Mouse (Mus musculus): ENCODE data around the gene Mus81. TPM values are rescaled to one million over a fixed set of nuclear protein-coding genes. Genes with fewer than 3 reads are reported as not detected.

The Mus81 gene
- total RNA-seq, 2 experiments from 2014 or later: 32.2 to 33.3 TPM

DNA sequence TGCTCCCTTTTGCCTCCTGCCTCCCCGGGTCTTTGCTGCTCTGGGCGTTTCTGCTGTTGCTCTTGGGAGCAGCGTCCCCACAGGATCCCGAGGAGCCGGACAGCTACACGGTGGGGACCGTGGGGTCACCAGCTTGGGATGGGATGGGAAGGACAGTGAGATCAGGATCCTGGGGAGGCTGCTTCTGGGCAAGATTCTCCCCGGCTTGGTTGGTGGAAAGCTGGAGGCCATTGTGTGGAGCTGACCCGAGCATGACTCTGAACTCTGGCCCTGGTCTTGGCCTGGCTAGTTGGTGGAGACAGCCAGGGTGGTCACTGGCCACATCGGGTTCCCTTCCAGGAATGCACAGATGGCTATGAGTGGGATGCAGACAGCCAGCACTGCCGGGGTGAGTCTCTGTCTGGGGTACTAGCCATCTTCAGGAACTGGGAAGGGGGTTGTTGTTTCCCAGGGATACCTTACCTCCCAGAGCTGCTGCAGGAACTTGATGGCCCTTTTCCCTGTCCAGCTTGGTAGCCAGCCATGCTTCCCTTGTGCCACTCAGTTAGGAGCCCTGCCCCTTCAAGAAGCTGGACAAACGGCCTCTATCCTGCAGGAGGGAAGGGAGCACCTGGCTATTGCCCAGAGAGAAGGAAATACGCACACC lies 13.0 kb downstream of the Mus81 start:
- DNase-seq (ENCODE audit: extremely low spot score in 1 of 2, low spot score in 2 of 2): no peak
- intact Hi-C loops (cut with DNase I): no loop called here

DNA sequence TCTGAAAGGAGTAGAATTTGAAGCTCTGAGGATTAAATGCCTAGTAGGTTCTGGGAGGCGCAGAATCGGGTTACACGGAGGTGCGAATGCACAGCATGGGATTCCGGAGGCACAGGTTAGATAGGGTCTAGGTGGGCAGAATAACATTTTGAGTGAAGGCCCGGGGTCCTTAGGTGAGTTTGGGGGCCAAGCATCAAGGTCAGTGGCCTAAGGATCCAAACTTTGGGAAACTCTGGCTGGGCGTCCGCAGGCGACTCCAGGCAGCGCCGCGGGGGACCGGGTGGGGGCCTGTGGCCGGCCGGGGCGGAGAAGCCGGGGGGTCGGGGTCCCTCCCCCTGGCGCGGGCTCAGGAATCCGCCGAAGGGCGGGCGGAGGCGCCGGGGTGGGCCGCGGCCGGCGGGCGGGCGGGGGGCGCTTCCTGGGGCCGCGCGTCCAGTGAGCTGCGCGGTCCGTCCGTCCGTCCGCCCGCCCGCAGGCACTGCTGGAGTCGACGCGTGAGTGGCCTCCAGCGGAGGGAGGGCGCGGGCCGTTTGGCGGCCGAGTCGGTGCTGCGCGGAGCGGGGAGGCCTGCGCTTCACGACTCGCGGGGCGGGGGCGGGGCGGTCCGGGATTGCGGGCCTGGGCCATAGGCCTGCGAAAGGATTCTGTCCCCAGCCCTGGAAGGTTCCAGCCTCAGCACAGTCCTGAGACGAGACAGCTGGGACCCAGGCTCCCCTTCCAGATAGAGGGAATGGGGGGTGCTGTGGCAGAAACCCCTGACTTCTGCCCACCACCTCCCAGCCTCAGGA lies 13.7 kb downstream of the Mus81 start:
- intact Hi-C loops (cut with DNase I): no loop called here

DNA sequence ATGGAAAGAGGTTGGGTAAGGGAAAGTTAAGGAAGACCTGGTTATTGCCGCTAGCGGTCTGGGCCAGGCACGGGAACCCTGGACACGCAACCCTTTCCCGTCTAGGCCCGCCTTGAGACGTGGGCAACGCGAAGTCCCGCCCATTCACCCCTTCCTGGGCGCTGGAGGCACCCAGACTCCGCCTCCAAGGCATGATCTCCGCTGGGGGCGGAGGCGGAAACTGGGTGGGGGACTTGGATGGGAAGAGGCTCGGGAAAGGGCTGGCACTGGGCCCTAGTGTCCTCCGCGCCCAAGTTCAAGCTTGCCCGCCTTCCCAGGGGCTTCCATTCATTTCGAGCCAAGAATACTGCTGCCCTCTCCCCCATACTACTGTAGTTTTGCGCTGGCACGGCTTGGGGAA lies 14.5 kb downstream of the Mus81 start, which contains the start of gene Efemp2:
Gene Efemp2 (plus strand): TSS at position 235 of the 400 bp plus-strand sequence.
- intact Hi-C loops (cut with DNase I): no loop called here
- DNase-seq (ENCODE audit: extremely low spot score in 1 of 2, low spot score in 2 of 2): peak in 1 of 2 experiments; percentile 90

More for the DNA sequence above, 13.7 kb downstream of the Mus81 start:
- peak in 1 of 2 experiments; percentile 77 for DNase-seq (ENCODE audit: extremely low spot score in 1 of 2, low spot score in 2 of 2)

DNA sequence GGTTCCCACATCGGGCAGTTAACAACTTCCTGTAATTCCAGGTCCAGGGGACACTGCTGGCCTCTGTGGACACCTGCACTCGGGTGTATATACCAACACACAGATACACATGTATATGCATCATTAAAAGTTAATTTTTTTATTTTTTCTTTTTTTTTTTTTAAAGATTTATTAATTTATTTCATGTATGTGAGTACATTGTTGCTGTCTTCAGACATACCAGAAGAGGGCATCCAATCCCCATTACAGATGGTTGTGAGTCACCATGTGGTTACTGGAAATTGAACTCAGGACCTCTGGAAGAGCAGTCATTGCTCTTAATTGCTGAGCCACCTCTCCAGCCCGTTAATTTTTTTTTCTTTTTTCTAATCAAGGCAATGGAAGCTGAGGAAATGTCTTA lies 15.3 kb downstream of the Mus81 start:
- intact Hi-C loops (cut with DNase I): no loop called here
- DNase-seq (ENCODE audit: extremely low spot score in 1 of 2, low spot score in 2 of 2): no peak

DNA sequence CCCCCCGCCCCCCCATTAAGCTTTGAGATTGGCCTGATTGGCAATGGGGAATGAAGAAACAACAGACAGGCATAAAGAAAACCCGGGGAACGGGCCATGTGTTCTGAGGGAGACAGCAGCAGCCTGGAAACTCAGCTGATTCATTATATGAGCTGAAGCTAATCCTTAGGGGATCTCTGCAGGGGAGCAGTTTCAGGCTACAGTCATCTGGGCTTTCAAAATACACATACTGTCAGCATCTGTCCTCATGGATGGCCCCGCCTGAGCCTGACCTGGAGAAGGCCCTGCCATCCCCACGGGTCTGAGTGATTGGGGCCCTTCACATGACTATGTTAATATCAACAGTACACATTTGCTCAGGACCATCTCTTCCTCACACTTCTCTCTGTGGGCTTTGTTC lies 16.4 kb downstream of the Mus81 start:
- intact Hi-C loops (cut with DNase I): no loop called here
- DNase-seq (ENCODE audit: extremely low spot score in 1 of 2, low spot score in 2 of 2): no peak

DNA sequence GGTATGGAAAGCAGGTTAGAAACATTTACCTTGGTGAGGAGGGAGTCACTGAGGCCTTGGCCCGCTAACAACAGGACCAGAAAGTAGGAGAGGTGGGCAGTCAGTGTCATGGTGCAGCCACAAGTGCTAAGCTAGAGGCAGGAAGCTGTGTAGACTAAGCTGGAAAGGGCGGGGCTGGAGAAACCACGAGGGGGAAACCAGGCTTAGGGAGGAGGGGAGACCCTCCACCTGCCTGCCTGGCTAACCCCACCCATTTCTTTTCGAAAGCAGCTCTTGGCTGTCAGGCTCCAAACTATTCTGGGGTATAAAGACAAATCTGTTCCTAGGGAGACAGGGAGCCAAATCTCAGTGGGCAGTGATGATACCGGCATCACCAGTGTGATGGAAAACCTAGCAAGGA lies 19.8 kb downstream of the Mus81 start, which contains the start of gene Ctsw:
Gene Ctsw (minus strand): TSS at position 134 of the 400 bp plus-strand sequence.
- DNase-seq (ENCODE audit: extremely low spot score in 1 of 2, low spot score in 2 of 2): peak in 1 of 2 experiments; percentile 55
- intact Hi-C loops (cut with DNase I): no loop called here

DNA sequence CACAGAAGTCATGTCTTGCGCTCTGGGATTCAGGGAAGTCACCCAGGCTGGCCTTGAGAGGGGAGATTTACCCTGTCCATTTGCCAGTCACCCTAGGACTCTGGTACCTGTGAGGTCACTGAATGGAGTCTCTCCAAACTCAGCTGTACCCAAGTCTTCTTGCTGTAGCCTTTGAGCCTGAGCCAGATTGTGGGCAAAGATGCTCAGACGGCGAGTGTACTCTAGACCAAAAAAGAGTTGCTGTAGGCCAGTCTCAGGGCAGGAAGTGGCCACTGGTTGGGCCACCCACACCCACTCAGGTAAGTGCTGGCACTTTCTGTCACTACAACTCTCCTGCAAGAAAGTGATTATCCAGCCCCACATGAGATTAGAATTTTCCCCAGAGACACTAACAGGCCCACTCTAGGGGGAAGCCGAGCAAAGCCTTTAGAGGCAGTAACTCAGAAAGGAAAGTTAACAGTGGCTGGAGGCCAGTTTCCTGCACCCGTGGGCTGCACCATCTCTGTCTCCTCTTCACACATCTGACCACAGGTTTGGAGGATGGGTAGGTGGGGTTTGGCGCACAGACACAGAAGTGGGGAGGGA lies 21.2 kb downstream of the Mus81 start:
- no peak for DNase-seq (ENCODE audit: extremely low spot score in 1 of 2, low spot score in 2 of 2)
- intact Hi-C loops (cut with DNase I): no loop called here

DNA sequence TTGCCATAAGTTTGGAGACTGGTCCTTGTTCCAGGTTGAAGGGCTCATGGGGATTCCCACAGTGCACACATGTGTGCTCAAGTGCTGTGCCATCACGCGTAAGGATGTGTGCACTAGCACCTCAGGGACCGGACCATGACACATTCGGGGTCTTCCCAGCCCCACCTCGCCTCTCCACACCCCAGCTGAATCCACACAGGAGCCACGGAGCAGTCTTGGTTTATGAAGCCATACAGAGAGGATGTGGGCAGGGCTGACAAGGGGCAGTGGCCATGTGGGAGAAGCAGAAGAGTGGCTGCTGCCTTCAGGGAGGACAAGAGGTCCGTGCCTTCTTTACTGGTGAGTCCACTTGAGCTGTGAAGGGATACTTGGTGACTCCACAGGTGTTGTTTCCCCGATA lies 23.2 kb downstream of the Mus81 start:
- no peak for DNase-seq (ENCODE audit: extremely low spot score in 1 of 2, low spot score in 2 of 2)
- intact Hi-C loops (cut with DNase I): no loop called here

DNA sequence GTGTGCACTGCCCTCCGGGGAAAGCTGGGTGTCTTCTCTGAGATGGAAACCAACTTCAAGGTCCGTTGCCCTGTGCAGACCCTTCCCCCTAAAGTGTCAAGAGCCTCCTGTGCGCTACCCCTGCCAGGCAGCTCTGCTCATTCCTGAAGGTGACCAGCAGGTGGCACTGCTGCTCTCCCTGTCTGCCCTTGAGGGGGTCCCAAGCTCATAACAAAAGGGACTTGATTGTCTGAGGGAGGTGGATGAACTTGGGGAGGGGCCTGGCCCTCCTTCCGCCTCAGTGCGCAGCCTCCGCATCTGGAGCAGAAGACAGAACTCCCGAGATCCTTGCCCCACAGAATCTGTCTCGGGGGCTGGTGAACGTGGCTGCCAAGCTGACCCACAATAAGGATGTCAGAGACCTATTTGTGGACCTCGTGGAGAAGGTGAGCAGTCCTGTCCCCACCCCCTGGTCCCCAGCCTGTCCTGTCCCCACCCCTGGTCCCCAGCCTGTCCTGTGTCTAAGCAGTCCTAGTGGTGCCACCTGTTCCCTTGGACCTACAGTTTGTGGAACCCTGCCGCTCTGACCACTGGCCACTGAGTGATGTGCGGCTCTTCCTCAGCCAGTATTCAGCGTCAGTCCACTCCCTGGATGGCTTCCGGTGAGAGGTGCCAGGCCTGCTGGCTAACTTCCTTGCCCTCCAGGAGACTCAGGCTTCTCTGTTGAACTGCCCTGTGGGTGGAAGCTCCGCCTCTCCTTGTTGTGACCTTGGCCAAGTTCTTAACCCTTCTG lies 24.2 kb downstream of the Mus81 start:
- intact Hi-C loops (cut with DNase I): no loop called here
- peak in 1 of 2 experiments; percentile 79 for DNase-seq (ENCODE audit: extremely low spot score in 1 of 2, low spot score in 2 of 2)

DNA sequence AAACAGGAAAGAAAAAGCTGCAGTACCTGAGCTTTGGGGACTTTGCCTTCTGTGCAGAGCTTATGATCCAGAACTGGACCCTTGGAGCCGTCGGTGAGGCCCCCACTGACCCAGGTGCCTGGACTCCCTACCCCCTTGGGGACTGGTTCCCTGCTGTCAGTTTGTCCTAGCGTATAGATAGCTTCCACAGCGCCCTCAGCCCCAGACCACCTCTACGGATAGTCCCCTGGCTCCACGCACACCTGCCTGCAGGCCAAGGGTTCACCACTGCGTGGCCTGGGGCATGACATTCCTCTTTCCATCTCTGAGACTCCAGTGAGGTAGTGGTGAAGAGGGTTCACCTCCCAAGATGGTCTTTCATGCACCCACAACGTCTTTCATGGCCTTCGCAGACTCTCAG lies 25.0 kb downstream of the Mus81 start:
- intact Hi-C loops (cut with DNase I): no loop called here
- DNase-seq (ENCODE audit: extremely low spot score in 1 of 2, low spot score in 2 of 2): peak in 1 of 2 experiments; percentile 21

DNA sequence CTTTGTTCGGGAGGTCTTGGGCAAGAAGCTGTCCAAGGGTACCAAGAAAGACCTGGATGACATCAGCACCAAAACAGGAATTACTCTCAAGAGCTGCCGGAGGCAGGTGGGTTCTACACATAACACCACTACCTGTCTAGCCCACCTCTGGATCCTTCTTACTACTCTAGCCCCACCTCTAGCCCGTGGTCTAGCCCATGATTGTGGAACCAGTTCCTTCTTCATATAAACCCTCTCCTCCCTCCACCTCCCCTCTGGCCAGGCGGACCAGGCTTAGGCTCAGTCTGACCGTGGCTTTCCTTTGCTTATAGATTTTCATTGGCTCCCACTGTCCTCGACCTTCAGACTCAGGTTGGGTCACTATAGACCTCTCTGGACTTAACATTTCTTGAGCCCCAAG lies 26.8 kb downstream of the Mus81 start:
- intact Hi-C loops (cut with DNase I): no loop called here

DNA sequence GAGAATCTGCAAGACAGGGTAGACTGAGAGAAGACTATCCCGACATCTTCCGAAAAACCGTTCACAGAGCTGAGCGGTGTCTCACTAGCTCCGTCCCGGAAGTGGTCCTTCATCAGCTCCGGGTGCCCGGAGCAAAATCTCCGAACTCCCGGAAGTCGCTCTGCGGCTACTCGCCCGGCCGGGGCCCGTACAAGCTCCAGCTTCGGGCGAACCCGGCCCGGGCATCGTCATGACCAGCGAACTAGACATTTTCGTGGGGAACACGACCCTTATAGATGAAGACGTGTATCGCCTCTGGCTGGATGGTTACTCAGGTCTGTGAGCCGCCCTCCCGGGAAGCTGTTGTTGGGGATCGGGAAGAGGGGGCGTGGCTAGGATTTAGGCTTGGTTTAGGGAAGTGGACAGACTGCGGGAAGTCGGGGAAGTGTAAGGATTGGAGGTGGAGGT lies 27.7 kb downstream of the Mus81 start, which contains the start of gene Fibp:
Gene Fibp (plus strand): TSS at position 151 of the 447 bp plus-strand sequence.
- peak; percentile 88 to 92 for DNase-seq (ENCODE audit: extremely low spot score in 1 of 2, low spot score in 2 of 2)
- intact Hi-C loops (cut with DNase I): no loop called here

More for the DNA sequence above, 26.8 kb downstream of the Mus81 start:
- no peak for DNase-seq (ENCODE audit: extremely low spot score in 1 of 2, low spot score in 2 of 2)

DNA sequence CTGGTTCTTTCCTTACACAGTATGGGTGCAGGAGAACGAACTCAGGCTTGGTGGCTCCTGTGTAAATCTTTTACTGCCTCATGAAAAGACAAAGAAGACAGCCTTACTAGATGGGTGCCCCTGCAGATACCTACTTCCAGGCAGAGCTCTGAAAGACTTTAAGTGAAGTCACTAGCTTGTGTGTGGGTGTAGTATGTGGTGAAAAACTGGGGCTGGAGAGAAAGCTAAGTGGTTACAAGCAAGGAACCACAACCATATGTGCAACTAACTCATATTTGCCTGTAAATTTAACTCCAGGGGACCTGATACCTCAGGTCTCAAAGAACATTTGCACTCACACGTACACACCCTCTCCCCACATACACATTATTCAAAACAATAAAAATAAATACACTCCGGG lies 28.3 kb downstream of the Mus81 start:
- DNase-seq (ENCODE audit: extremely low spot score in 1 of 2, low spot score in 2 of 2): no peak

DNA sequence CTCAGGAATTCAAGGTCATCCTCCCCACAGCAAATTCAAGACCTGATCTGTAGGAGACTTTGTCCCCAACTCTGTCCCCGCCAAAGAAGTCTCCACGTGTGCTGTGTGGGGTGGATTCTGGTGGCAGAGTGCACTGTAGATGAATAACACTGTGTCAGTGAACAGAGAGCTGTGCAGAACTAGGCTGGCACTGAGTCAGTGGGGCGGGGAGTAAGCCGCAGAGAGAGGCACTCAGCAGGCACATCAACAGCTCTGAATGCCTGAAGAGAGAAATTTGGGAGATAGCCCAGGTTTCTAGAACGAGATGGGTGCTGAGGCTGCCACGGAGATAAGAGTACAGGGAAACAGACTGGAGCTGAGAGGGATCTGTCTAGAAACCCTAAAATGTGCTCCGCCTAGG lies 29.2 kb downstream of the Mus81 start:
- intact Hi-C loops (cut with DNase I): no loop called here
- DNase-seq (ENCODE audit: extremely low spot score in 1 of 2, low spot score in 2 of 2): peak in 1 of 2 experiments; percentile 56

More for the DNA sequence above, 28.3 kb downstream of the Mus81 start:
- intact Hi-C loops (cut with DNase I): no loop called here

DNA sequence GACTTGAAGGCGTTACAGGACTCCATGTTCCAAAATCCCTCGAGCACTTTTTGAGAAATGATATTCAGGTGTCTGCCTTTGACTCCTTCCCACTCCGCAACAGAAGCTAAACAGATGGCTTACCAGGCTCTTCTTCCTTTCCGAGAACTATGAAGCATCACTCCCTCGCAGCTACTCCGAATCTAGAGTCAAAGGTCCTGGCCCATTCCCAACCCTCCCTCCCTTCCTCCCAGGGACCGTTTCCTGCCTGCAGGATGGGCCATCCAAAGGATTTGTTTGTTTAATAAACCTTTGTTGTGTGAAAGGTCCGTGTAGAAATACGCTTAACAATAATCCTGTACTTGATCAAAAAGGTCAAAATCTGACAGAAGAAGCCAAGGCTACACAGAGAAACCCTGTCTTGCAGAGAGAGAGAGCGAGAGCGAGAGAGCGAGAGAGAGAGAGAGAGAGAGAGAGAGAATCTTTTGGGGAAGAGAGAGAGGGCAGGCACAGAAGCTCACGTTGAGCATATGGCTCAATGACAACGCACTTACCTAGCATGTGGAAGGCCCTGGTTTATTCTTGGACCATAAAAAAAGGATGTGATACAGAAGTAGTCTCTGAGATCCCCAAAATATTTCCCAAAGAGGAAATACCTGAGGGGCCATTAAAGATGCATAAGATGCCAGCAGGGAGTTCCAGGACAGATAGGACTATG lies 30.3 kb downstream of the Mus81 start, which contains the start of gene Ccdc85b:
Gene Ccdc85b (minus strand): TSS at position 149 of the 697 bp plus-strand sequence.
- DNase-seq (ENCODE audit: extremely low spot score in 1 of 2, low spot score in 2 of 2): peak in 1 of 2 experiments; percentile 58
- intact Hi-C loops (cut with DNase I): no loop called here

DNA sequence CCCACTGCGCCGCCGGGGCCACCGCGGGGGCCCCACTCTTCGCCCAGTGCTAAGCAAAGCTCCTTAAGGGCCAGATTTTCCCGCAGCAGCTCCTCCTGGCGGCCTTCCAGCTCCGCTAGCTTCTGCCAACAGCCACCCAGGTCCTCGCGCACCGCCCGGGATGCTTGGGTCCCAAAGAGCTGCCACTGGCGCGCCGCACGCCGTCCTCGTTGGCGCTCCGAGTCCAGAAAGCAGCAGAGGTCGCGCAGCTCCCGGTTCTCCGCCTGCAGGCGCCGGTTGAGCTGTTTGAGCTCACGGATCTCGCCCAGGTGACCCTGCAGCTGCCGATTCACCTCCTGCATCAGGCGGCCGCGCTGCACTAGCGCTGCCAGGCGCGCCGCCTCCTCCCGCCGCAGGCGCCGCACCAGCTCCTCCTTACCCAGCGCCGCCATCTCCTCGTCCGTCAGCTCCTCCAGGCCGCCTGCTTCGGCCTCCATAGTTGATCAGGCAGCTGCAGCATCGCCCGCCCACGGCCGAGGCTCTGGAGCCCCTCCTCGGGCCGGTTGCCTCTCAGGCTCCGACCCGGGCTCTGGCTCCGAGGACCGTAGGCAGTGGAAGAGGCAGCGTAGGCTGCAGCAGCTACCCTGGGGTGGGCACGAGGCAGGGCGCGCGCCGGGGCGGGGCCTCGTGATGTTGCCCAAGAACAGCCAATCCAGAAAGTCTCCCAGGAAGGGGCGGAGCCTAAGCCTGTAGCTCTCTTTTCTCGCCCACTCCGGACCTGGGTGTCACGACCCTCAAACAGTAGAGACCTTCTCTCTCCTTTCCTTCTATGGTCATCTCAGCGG lies 31.1 kb downstream of the Mus81 start:
- DNase-seq (ENCODE audit: extremely low spot score in 1 of 2, low spot score in 2 of 2): peak; percentile 93 to 99
- intact Hi-C loops (cut with DNase I): no loop called here

DNA sequence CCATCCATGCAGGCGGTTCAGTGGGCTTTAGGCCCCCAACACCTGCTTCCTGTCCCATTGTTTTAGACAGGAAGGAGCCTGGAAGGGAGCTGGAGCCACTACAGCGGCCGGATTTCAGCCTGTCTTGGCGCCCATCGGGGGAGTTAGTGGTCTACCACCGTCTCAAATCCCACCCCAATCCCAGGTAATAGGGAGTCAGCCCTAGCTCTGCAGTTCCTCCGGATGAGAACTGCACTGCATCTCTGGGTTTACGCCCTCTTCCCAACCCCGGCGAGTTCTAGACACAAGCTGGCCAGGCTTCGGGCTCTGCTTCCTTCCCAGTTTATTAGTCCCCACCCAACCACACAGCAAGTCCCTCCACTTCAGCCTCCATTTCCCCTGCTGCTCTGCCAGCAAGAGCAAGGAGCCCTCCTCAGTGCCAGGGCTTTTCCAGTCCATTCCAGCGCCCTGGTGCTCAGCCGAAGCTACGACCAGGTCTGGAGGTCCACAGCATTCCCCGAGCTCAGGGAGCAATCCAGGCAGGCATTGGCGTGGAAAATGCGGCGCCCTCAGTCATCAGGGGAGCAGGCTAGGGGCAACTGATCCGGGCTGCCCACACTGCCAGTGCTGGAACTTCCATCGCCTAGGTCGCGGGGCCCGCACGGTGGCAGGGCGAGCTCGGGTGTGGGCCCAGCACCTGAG lies 31.8 kb downstream of the Mus81 start:
- intact Hi-C loops (cut with DNase I): no loop called here
- DNase-seq (ENCODE audit: extremely low spot score in 1 of 2, low spot score in 2 of 2): peak in 1 of 2 experiments; percentile 74
